Mouse (Mus musculus) heart, postnatal 0 days (tissue): Measurements from ENCODE around the gene Fam117a. TPM values are rescaled to one million over a fixed set of nuclear protein-coding genes. Genes with fewer than 3 reads are reported as not detected.
A peak's percentile ranks its signal among the peaks of the same experiment; 100 is the strongest.

ENCODE experiments used
- ATAC-seq: fragments of 200-750 bp; cut with Nextera tagmentation; 2 replicates; pipeline ENCODE4 v1.8.0; 2017; ENCODE audit warnings: low read depth, moderate number of reproducible peaks, moderate library complexity; ENCODE audit not compliant: insufficient read depth
- DNase-seq: peaks from one replicate; pipeline ENCODE4 v3.0.0-alpha.2; 2016; ENCODE audit warnings: low spot score
- H3K27ac ChIP-seq: fragments of 300-500 bp; sonication (generic); 2 replicates; pipeline ENCODE4 v1.5.1; 2014; ENCODE audit warnings: low read depth, mild to moderate bottlenecking
- H3K27me3 ChIP-seq: fragments of 300-500 bp; sonication (generic); 2 replicates; pipeline ENCODE4 v1.6.1; 2014; ENCODE audit warnings: low read length, mixed read lengths; ENCODE audit not compliant: control insufficient read depth, insufficient read depth
- H3K36me3 ChIP-seq: fragments of 300-500 bp; sonication (generic); replicated peaks from 2 replicates; pipeline ENCODE4 v1.6.1; 2014; ENCODE audit warnings: low read length, mixed read lengths; ENCODE audit not compliant: control insufficient read depth, insufficient read depth
- H3K4me1 ChIP-seq: fragments of 300-500 bp; sonication (generic); 2 replicates; pipeline ENCODE4 v1.6.1; 2014; ENCODE audit warnings: antibody characterized with exemption; ENCODE audit not compliant: control insufficient read depth, insufficient read depth
- H3K4me2 ChIP-seq: fragments of 300-500 bp; sonication (generic); 2 replicates; pipeline ENCODE4 v1.6.1; 2014; ENCODE audit warnings: low read depth, mild to moderate bottlenecking, low read length, moderate library complexity
- H3K4me3 ChIP-seq: fragments of 300-500 bp; sonication (generic); 2 replicates; pipeline ENCODE4 v1.5.1; 2014; ENCODE audit warnings: low read depth, low read length
- H3K9ac ChIP-seq: fragments of 300-500 bp; sonication (generic); replicated peaks from 2 replicates; pipeline ENCODE4 v1.6.1; 2014; ENCODE audit warnings: low read depth, low read length, mixed read lengths
- H3K9me3 ChIP-seq: fragments of 300-500 bp; sonication (generic); replicated peaks from 2 replicates; pipeline ENCODE4 v1.6.1; 2016; ENCODE audit warnings: low read length; ENCODE audit not compliant: control insufficient read depth
- CTCF ChIP-seq: IDR thresholded peaks from 2 replicates; pipeline ENCODE4 v1.5.1; 2016; ENCODE audit warnings: antibody characterized with exemption, control low read depth, low read depth
- EP300 ChIP-seq: IDR thresholded peaks from 2 replicates; pipeline ENCODE4 v1.6.1; 2016; ENCODE audit warnings: antibody characterized with exemption, low read depth
- whole genome bisulfite sequencing: fragments of 180-500 bp; shearing (Covaris S2); extraction: QIAGEN DNeasy Blood & Tissue Kit; methylation state at CpG from one replicate; pipeline ENCODE4 v1.1.7; 2014; 5-methylcytosine and 5-hydroxymethylcytosine counted together
- polyA plus RNA-seq: library from polyadenylated mRNA; unstranded; fragments of >200 nt; fragmentation: Nextera tagmentation; extraction: Ambion mirVana; gene quantifications from 2 replicates; pipeline ENCODE4 v1.2.1, GENCODE M21; 2015
- total RNA-seq: library from RNA; depleted of rRNA; stranded (reverse); fragments of >200 nt; gene quantifications from 2 replicates; pipeline ENCODE4 v1.2.3, GENCODE M21; 2014; ENCODE audit warnings: low replicate concordance

The Fam117a gene
- total and polyA plus RNA-seq, 2 experiments from 2014 or later, result 3.9 to 5.6 TPM

DNA sequence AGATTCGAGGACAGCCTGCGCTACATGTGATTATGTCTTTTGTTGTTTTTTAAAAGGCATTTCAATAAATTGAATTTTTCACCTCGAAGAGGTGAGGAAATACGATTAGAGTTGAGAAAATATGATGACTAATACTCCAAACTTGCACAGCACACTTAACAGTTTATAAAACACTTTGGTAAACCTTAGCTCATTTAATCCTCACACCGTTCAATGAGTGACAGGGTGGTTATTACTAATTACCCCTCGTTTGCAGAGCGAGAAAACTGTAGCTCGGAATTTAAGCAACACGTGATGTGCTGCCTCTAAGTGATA lies 47.1 kb downstream of the Fam117a start:
- no peak for ATAC-seq
- Histone ChIP-seq H3K4me3 (peak overlapping the region; percentile 80), H3K36me3 (peaks cover 25% of the 10 kb centered on the region), H3K27me3 (no peaks in the 10 kb centered on the region), H3K4me1 (peaks cover 4% of the 10 kb centered on the region; the same call in 1 of the 2 replicates), H3K4me2 (peak overlapping the region; percentile 65; the same call in 1 of the 2 replicates), H3K9ac (no peak overlapping the region), H3K9me3 (no peaks in the 10 kb centered on the region), H3K27ac (peak overlapping the region; percentile 36; the same call in 1 of the 2 replicates)
- 39% methylated on average over 9 of the region's 9 CpGs for WGBS
- DNase-seq, result no peak
- TF ChIP-seq CTCF, result no peak

- WGBS, result under 1% methylated on average over 42 of the region's 42 CpGs
- Histone ChIP-seq H3K4me3 (peak within 1 kb of the TSS; percentile 80), H3K4me2 (peak within 1 kb of the TSS; percentile 65), H3K4me1 (peaks cover 4% of the 10 kb centered on the region; the same call in 1 of the 2 replicates), H3K27ac (peak within 1 kb of the TSS; percentile 84), H3K9ac (peak within 1 kb of the TSS; percentile 83), H3K36me3 (peaks cover 29% of the 10 kb centered on the region), H3K27me3 (no peaks in the 10 kb centered on the region), H3K9me3 (no peaks in the 10 kb centered on the region)
- DNase-seq, result peak; percentile 99
- peak; percentile 93 for ATAC-seq
- TF ChIP-seq EP300 (peak; percentile 97), CTCF (peak; percentile 82)
These were observed 47.6 kb downstream of the Fam117a start, which contains the start of gene Slc35b1 for GRCm38 (mm10) chr11:95384319-95384972. Slc35b1 (plus strand) TSS chr11:95384692.

- Histone ChIP-seq H3K4me3 (peak overlapping the region; percentile 80), H3K4me1 (peaks cover 4% of the 10 kb centered on the region; the same call in 1 of the 2 replicates), H3K27me3 (no peaks in the 10 kb centered on the region), H3K9ac (peak overlapping the region; percentile 83), H3K9me3 (no peaks in the 10 kb centered on the region), H3K36me3 (peaks cover 34% of the 10 kb centered on the region), H3K27ac (peak overlapping the region; percentile 84), H3K4me2 (peak overlapping the region; percentile 65)
- 0% methylated on average over 14 of the region's 14 CpGs for WGBS
- ATAC-seq (peak; percentile 14; the same call in 1 of the 2 replicates), DNase-seq (no peak)
- TF ChIP-seq CTCF (no peak), EP300 (no peak; the same call in 1 of the 2 replicates)
These were observed 48.1 kb downstream of the Fam117a start for GRCm38 (mm10) chr11:95384973-95385320.

- no peak overlapping the region for H3K4me3 ChIP-seq
- H3K9me3 ChIP-seq, result no peaks in the 10 kb centered on the region
- peaks cover 50% of the 10 kb centered on the region for H3K36me3 ChIP-seq
- no peak overlapping the region for H3K27ac ChIP-seq
- no peak overlapping the region for H3K4me2 ChIP-seq
- no peak for ATAC-seq
- H3K4me1 ChIP-seq, result peaks cover 4% of the 10 kb centered on the region; the same call in 1 of the 2 replicates
- 79% methylated on average over 7 of the region's 7 CpGs for WGBS
- TF ChIP-seq CTCF, result no peak
- no peak for TF ChIP-seq EP300
- no peaks in the 10 kb centered on the region for H3K27me3 ChIP-seq
- no peak for DNase-seq
- no peak overlapping the region for H3K9ac ChIP-seq
These were observed 50.5 kb downstream of the Fam117a start for GRCm38 (mm10) chr11:95387354-95387753.

- 72% methylated on average over 3 of the region's 3 CpGs for WGBS
- H3K27ac ChIP-seq, result no peak overlapping the region
- DNase-seq (peak; percentile 17), ATAC-seq (no peak)
- H3K4me1 ChIP-seq, result peaks cover 4% of the 10 kb centered on the region; the same call in 1 of the 2 replicates
- peaks cover 50% of the 10 kb centered on the region for H3K36me3 ChIP-seq
- no peak overlapping the region for H3K4me2 ChIP-seq
- no peak overlapping the region for H3K4me3 ChIP-seq
- TF ChIP-seq EP300 (no peak), CTCF (peak; percentile 56)
- no peak overlapping the region for H3K9ac ChIP-seq
- H3K9me3 ChIP-seq, result no peaks in the 10 kb centered on the region
- no peaks in the 10 kb centered on the region for H3K27me3 ChIP-seq
These were observed 52.2 kb downstream of the Fam117a start for GRCm38 (mm10) chr11:95389006-95389405.
